Mouse (Mus musculus): ENCODE measurements around the gene Arfip1.

GRCm38 (mm10) chr3:84488716-84489115, 93.7 kb downstream of the Arfip1 start:
- TF ChIP-seq EP300 (IDR thresholded peaks at IDR 0.05; ENCODE audit: low read depth): no peak
- no peak for TF ChIP-seq CTCF (IDR thresholded peaks at IDR 0.05; ENCODE audit: low read depth)
